Mouse (Mus musculus) mouse embryonic stem cell (cell line): ENCODE results near the gene Nol11.

Experiments
- in situ Hi-C, 2 experiments: fragments of 300-500 bp; cut with MboI; formaldehyde crosslinking; loops; 1 replicate in 1 of 2; 3 replicates in 1 of 2; pipeline ENCODE4 v1.14.3; 2019 to 2020; ENCODE audit warnings: low sequenced_read_pairs in 2 of 2, low pct_unique_long_range_greater_than_20kb in 1 of 2, mixed read lengths in 1 of 2; ENCODE audit not compliant: unreplicated experiment in 1 of 2

Nol11 gene

GRCm38 (mm10) chr11:107188565-107189552 is at the start of gene Nol11:
TSS of gene Nol11 (minus strand) at chr11:107189381.
- in situ Hi-C loops = no loop called here

DNA sequence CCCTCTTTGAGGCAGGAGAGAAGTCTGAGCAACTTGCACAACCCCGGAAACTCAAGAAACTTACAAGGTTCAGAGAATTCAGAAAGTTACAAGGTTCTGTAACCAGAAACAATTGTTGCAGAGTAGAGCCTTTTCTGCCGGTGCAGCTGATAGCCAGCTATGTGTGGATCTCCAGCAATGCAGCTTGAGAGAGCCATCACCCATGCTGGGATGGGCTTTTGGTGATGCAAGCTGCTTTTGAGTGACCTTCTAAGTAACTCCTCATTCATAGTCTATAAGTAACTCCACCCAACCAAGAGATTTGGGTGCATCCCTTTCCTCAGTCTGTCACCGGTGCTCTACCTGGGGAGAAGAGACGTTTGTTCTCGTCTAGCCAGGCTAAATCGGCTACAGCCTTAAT is 49.3 kb upstream of the Nol11 start:
- in situ Hi-C loops = no loop called here

- in situ Hi-C loops = no loop called here
Observed at GRCm38 (mm10) chr11:107237532-107237931, 48.4 kb upstream of the Nol11 start.

- in situ Hi-C loops = no loop called here
Observed at GRCm38 (mm10) chr11:107233252-107233890, 44.2 kb upstream of the Nol11 start.

DNA sequence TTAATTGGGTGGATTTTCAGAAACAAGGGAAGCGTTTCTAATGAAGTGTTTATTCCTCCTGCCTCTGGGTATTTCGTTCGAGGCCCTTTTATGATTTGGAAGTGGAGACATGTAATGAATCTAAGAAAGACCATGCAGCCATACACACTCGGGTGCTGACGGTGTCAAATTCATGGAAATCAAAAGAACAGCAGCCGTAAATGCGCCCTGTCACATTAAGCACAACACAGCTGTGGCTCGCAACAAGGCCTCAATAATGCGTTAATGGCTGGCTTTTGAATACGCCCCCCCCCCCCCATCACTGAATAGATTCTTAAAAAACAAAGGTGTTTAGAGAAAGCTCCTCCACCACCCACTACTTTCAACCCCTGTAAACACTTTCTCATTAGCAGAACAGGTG is 40.9 kb upstream of the Nol11 start:
- in situ Hi-C loops = no loop called here

DNA sequence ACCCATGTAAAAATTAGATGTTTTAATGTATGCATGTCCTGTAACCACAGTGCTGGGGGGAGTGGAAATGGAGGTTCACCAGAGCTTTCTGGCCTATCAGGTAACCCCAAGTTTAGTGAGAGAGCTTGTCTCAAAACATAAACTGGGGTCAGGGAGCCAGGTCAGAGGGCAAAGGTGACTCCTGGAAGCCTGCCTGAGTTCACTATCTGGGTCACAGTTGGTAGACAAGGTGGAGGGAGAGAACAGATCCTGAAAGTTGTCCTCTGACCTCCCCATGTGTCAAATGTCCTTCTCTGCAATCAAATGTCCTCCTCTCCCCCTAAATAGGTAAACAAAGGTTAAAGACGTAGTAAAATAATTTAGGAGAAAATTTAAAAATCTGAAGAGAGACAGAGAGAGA is 37.2 kb upstream of the Nol11 start:
- in situ Hi-C loops = no loop called here

- in situ Hi-C loops = no loop called here
Observed at GRCm38 (mm10) chr11:107226013-107226412, 36.8 kb upstream of the Nol11 start.

GRCm38 (mm10) chr11:107225301-107225700 is 36.1 kb upstream of the Nol11 start:
- in situ Hi-C loops = no loop called here

- in situ Hi-C loops = no loop called here
Observed at GRCm38 (mm10) chr11:107223667-107224214, 34.6 kb upstream of the Nol11 start.

DNA sequence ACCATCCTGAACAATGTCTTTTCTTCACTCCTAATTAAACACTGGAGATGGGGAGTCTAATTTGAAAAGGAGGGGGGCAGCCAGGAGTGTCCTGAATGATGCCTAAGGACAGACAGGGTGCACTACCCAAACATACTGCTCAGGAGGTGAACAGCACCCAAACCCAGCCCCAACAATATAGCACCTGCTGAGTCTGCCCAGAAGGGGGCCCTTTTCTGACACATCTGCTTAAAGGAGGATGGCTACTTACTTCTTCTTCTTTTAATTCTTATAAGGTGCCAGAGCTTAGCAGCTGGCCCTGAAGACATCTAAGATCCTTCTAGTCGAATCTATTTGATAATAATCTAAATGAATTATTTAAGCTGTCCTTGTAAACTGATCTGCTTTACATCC is 34.0 kb upstream of the Nol11 start:
- in situ Hi-C loops = no loop called here

GRCm38 (mm10) chr11:107222531-107223168 is 33.5 kb upstream of the Nol11 start:
- in situ Hi-C loops = no loop called here

DNA sequence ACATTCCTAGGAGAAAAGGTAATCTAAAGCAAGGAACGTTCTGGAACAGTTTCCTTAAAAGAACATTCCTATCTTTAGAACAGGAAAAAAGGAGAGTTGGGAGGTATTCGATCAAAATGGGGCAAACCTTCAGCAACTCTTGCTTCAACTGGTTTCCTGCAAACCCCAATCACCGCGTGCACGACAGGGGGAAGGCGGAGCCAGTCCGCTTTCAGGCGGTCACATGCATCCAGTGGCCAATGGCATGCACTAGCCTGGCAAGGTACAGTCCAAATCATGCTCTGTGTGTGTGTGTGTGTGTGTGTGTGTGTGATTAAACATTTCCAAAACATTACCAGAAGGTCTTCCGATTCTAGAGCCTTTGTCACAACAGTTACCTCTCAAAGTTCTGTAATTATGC is 25.9 kb upstream of the Nol11 start:
- in situ Hi-C loops = no loop called here

DNA sequence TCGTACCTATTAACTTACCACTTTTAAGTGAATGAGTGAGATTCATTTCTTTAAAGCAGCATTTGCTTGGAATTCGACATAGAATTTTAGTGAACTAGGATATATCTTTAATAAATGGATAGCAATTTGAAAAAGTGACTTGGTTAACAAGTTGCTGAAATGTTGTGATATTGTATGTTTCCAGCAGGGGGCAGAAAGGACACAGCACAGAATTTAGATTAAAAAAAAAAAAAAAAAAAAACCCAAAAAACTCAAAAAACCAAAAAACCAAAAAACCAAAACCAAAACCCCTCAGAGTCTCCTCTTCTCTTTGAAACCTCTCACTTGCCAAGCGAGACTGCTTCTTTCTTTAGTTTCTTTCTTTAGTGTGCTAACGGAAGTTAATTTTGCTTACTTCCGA is 24.6 kb upstream of the Nol11 start:
- in situ Hi-C loops = no loop called here

- in situ Hi-C loops = no loop called here
Observed at GRCm38 (mm10) chr11:107209818-107210217, 20.6 kb upstream of the Nol11 start.

DNA sequence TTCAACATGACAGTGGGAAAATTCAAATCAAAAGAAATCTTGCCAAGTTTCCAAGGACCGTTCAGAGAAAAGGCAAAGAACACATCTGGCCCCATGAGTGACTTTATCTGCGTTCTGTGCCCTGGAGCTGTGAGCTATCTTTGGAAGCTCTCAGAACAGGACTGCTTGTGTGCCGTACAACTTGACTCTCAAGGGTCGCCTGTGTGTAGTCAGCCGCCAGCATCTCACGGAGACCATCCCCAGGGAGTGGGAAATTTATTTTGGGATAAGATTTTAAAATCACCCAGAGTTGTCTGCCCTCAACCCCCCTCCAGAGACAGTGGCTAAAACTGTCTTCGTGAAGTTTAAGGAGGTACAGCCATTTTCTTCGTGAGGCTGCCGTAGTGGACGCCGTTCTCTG is 12.6 kb upstream of the Nol11 start:
- in situ Hi-C loops = no loop called here

DNA sequence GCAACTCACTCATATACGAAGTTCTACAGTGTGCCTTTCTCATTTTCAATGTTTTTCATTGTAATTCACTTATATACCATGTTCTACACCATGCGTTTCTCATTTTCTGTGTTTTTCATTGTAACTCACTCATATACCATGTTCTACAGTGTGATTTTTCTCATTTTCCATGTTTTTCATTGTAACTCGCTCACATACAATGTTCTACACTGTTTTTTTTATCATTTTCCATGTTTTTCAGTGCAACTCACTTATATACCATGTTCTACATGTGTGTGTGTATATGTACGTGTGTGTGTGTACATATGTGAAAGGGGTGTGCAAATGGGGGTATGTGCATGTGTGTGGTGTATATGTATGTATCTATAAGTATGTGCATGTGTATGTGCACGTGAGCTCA is 10.1 kb upstream of the Nol11 start:
- in situ Hi-C loops = no loop called here

DNA sequence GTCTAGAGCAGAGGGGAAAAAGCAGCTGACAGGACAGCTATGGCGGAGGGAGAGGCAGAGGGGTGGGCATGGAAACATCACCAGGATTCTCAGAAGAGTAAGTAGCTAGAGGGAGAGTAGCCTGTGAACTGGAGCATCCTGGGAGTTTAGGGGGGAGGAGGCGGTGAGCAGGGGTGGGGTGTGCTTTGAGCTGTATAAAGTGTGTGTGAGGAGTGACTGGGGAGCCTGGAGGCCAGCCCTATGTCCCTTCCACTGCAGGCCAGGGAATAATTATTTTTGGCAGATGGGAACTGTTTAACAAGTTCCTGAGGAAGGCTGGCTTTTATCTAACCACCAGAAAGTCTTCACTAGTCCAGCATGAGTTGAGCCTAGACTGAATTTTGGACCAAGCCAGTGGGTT is 6.2 kb upstream of the Nol11 start:
- in situ Hi-C loops = no loop called here

- in situ Hi-C loops = no loop called here
Observed at GRCm38 (mm10) chr11:107190376-107190775, 1.2 kb upstream of the Nol11 start.

GRCm38 (mm10) chr11:107183777-107184176 is 5.4 kb downstream of the Nol11 start:
- in situ Hi-C loops = no loop called here
